Mouse (Mus musculus) C2C12 (cell line): ENCODE data around the gene Epha1. TPM values are rescaled to one million over a fixed set of nuclear protein-coding genes. Genes with fewer than 3 reads are reported as not detected.

Source experiments
- H3K27me3 ChIP-seq: one replicate; pipeline ENCODE4 v1.6.1; 2011; ENCODE audit not compliant: control insufficient read depth, insufficient read depth, insufficient read length
- H3K36me3 ChIP-seq: one replicate; pipeline ENCODE4 v1.6.1; 2011; ENCODE audit not compliant: control insufficient read depth, insufficient read depth
- H3K4me3 ChIP-seq: one replicate; pipeline ENCODE4 v1.5.1; 2011; ENCODE audit warnings: mild to moderate bottlenecking, control low read depth; ENCODE audit not compliant: poor library complexity, insufficient read depth, severe bottlenecking
- H3K79me2 ChIP-seq: one replicate; pipeline ENCODE4 v1.6.1; 2011; ENCODE audit not compliant: control insufficient read depth, insufficient read depth
- H3K79me3 ChIP-seq: one replicate; pipeline ENCODE4 v1.6.1; 2011; ENCODE audit warnings: low read depth, control low read depth
- H3ac ChIP-seq: one replicate; pipeline ENCODE3; 2011; ENCODE audit warnings: low read depth; ENCODE audit not compliant: control insufficient read depth, insufficient read length
- CEBPB ChIP-seq: IDR thresholded peaks from one replicate; pipeline ENCODE4 v1.6.1; 2011; ENCODE audit warnings: low read depth, mild to moderate bottlenecking, control low read depth, moderate library complexity
- CTCF ChIP-seq: IDR thresholded peaks from one replicate; pipeline ENCODE4 v1.5.1; 2011; ENCODE audit not compliant: control insufficient read depth, insufficient read depth, insufficient read length
- FOSL1 ChIP-seq: IDR thresholded peaks from one replicate; pipeline ENCODE4 v1.8.0; 2011; ENCODE audit warnings: mild to moderate bottlenecking, low read length; ENCODE audit not compliant: poor library complexity, insufficient read depth, severe bottlenecking
- MAX ChIP-seq: IDR thresholded peaks from one replicate; pipeline ENCODE4 v1.6.1; 2011; ENCODE audit warnings: mild to moderate bottlenecking, control low read depth
- MYOD1 ChIP-seq: IDR thresholded peaks from one replicate; pipeline ENCODE4 v1.6.1; 2011; ENCODE audit warnings: low read depth; ENCODE audit not compliant: control insufficient read depth, insufficient read length
- MYOG ChIP-seq: IDR thresholded peaks from one replicate; pipeline ENCODE4 v1.6.1; 2011; ENCODE audit not compliant: control insufficient read depth, insufficient read length; ENCODE audit errors: extremely low read depth
- USF1 ChIP-seq: IDR thresholded peaks from one replicate; pipeline ENCODE4 v1.6.1; 2011; ENCODE audit warnings: low read depth, mild to moderate bottlenecking, control low read depth, moderate library complexity
- polyA plus RNA-seq: library from polyadenylated mRNA; unstranded; fragments of >200 nt; fragmentation: generic; extraction: Trizol; gene quantifications from one replicate; pipeline ENCODE4 v1.2.1, GENCODE M21; 2012; ENCODE audit warnings: missing spikeins

Gene Epha1
- polyA plus RNA-seq, 1 experiment = 8.4 TPM

GRCm38 (mm10) chr6:42350021-42350967, 22.8 kb downstream of the Epha1 start:
- Histone ChIP-seq H3K79me3 (peaks cover 50% of the 10 kb centered on the region), H3ac (peak overlapping the region; percentile 98), H3K36me3 (peaks cover 47% of the 10 kb centered on the region), H3K27me3 (no peaks in the 10 kb centered on the region), H3K79me2 (peaks cover 54% of the 10 kb centered on the region), H3K4me3 (peak overlapping the region; percentile 96)
- TF ChIP-seq FOSL1 = no peak
- no peak for TF ChIP-seq CEBPB
- TF ChIP-seq MYOG = no peak
- no peak for TF ChIP-seq MYOD1

GRCm38 (mm10) chr6:42349426-42350020, 23.5 kb downstream of the Epha1 start, which contains the start of gene Zyx:
Zyx (plus strand) TSS chr6:42349630.
- H3K4me3 ChIP-seq = peak within 1 kb of the TSS; percentile 96
- TF ChIP-seq USF1 (peak; percentile 79), MAX (peak; percentile 86), CEBPB (no peak), FOSL1 (no peak), MYOG (no peak), MYOD1 (no peak), CTCF (no peak)

GRCm38 (mm10) chr6:42349006-42349425, 24.1 kb downstream of the Epha1 start:
- TF ChIP-seq CTCF = peak; percentile 26
- no peak for TF ChIP-seq FOSL1
- Histone ChIP-seq H3K4me3 (peak overlapping the region; percentile 32), H3ac (peak overlapping the region; percentile 76), H3K36me3 (peaks cover 34% of the 10 kb centered on the region), H3K79me3 (peaks cover 39% of the 10 kb centered on the region), H3K79me2 (peaks cover 41% of the 10 kb centered on the region), H3K27me3 (no peaks in the 10 kb centered on the region)

More at GRCm38 (mm10) chr6:42349426-42350020, 23.5 kb downstream of the Epha1 start, which contains the start of gene Zyx:
- H3K79me2 ChIP-seq = peaks cover 47% of the 10 kb centered on the region
- H3ac ChIP-seq = peak within 1 kb of the TSS; percentile 98
- no peaks in the 10 kb centered on the region for H3K27me3 ChIP-seq
- H3K36me3 ChIP-seq = peaks cover 39% of the 10 kb centered on the region
- H3K79me3 ChIP-seq = peaks cover 42% of the 10 kb centered on the region

GRCm38 (mm10) chr6:42348281-42349005, 24.6 kb downstream of the Epha1 start:
- H3K79me2 ChIP-seq = peaks cover 36% of the 10 kb centered on the region
- H3ac ChIP-seq = peak overlapping the region; percentile 27
- H3K36me3 ChIP-seq = peaks cover 29% of the 10 kb centered on the region
- H3K79me3 ChIP-seq = peaks cover 34% of the 10 kb centered on the region
- H3K27me3 ChIP-seq = no peaks in the 10 kb centered on the region
- no peak for TF ChIP-seq CEBPB
- no peak for TF ChIP-seq CTCF
- no peak for TF ChIP-seq MYOG
- TF ChIP-seq USF1 = no peak
- peak overlapping the region; percentile 32 for H3K4me3 ChIP-seq

GRCm38 (mm10) chr6:42344255-42344654, 28.8 kb downstream of the Epha1 start:
- no peak for TF ChIP-seq FOSL1
- TF ChIP-seq MAX = no peak
- TF ChIP-seq MYOD1 = no peak
- TF ChIP-seq MYOG = no peak
- no peak for TF ChIP-seq CTCF
- TF ChIP-seq USF1 = no peak
- TF ChIP-seq CEBPB = no peak
- Histone ChIP-seq H3K79me3 (no peaks in the 10 kb centered on the region), H3K27me3 (no peaks in the 10 kb centered on the region), H3K36me3 (no peaks in the 10 kb centered on the region), H3K79me2 (no peaks in the 10 kb centered on the region), H3ac (no peak overlapping the region), H3K4me3 (no peak overlapping the region)
